Mouse (Mus musculus) intestine, embryonic 16.5 days (tissue): ENCODE data around the gene Kndc1. TPM values are rescaled to one million over a fixed set of nuclear protein-coding genes. Genes with fewer than 3 reads are reported as not detected.
A peak's percentile ranks its signal among the peaks of the same experiment; 100 is the strongest.

Source experiments
- ATAC-seq: fragments of 200-750 bp; cut with Nextera tagmentation; 2 replicates; pipeline ENCODE4 v1.8.0; 2017; ENCODE audit warnings: moderate TSS enrichment, moderate library complexity
- H3K27ac ChIP-seq: fragments of 300-500 bp; sonication (generic); 2 replicates; pipeline ENCODE4 v1.5.1; 2014; ENCODE audit warnings: mild to moderate bottlenecking, low read length
- H3K27me3 ChIP-seq: fragments of 300-500 bp; sonication (generic); replicated peaks from 2 replicates; pipeline ENCODE4 v1.6.1; 2014; ENCODE audit warnings: low read length, control low read depth, mixed read lengths; ENCODE audit not compliant: control insufficient read depth, insufficient read depth
- H3K36me3 ChIP-seq: fragments of 300-500 bp; sonication (generic); 2 replicates; pipeline ENCODE4 v1.6.1; 2014; ENCODE audit warnings: low read length, control low read depth; ENCODE audit not compliant: control insufficient read depth, insufficient read depth
- H3K4me1 ChIP-seq: fragments of 300-500 bp; sonication (generic); 2 replicates; pipeline ENCODE4 v1.6.1; 2014; ENCODE audit warnings: low read length, control low read depth, mixed read lengths; ENCODE audit not compliant: control insufficient read depth, insufficient read depth
- H3K4me2 ChIP-seq: fragments of 300-500 bp; sonication (generic); 2 replicates; pipeline ENCODE4 v1.6.1; 2014; ENCODE audit warnings: low read depth, low read length, control low read depth
- H3K4me3 ChIP-seq: fragments of 300-500 bp; sonication (generic); 2 replicates; pipeline ENCODE4 v1.5.1; 2014; ENCODE audit warnings: mild to moderate bottlenecking, low read length
- H3K9ac ChIP-seq: fragments of 300-500 bp; sonication (generic); 2 replicates; pipeline ENCODE4 v1.6.1; 2014; ENCODE audit warnings: low read depth, low read length
- H3K9me3 ChIP-seq: fragments of 300-500 bp; sonication (generic); 2 replicates; pipeline ENCODE4 v1.6.1; 2016; ENCODE audit warnings: low read length, control low read depth; ENCODE audit not compliant: control insufficient read depth
- WGBS: fragments of 180-500 bp; shearing (Covaris S2); extraction: QIAGEN DNeasy Blood & Tissue Kit; methylation state at CpG from one replicate; pipeline ENCODE4 v1.1.7; 2014; 5-methylcytosine and 5-hydroxymethylcytosine counted together
- polyA plus RNA-seq: library from polyadenylated mRNA; unstranded; fragments of >200 nt; fragmentation: Nextera tagmentation; extraction: Ambion mirVana; gene quantifications from 2 replicates; pipeline ENCODE4 v1.2.1, GENCODE M21; 2015

Gene Kndc1
- polyA plus RNA-seq, 1 experiment from 2014 or later: 0.09 TPM

DNA sequence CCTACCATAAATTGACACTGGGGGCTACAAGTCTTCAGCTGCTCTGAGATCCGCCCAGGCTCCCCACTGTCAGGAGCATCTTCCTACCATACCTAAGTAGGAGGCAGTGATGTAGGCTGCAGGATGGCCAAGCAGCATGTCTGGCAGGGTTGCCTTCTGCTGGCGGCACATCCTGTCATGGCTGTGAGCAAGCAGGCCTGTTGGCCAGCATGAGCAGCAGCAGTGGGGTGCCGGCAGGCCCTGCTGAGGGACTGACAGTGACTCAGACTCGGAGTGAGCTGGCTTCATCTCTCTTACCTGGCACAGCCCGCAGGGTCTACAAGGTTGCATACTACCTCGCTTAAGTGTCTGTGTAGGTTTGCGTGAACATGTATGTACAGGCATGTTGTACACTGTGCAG lies 5.0 kb downstream of the Kndc1 start:
- 82% methylated on average over 7 of the region's 7 CpGs for WGBS
- no peak for ATAC-seq
- no peaks in the 10 kb centered on the region for H3K9me3 ChIP-seq

DNA sequence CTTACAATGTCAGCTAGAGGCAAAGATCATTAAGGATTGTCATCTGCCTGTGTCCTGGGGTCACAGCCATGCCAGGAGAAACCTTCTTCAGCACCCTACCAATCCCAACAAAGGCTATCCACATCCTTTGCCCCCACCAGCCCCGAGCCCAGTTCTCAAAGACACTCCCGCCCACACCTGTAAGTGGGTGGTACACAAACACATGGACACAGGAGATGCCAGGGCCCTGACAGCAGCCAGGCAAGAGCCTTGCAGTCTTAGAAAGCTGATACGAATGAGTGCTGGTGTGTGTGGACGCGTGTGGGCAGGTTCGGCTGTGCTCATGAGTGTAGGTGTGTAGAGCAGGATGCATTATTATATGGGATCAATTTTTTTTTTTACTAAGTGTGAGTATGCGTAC lies 6.0 kb downstream of the Kndc1 start:
- Histone ChIP-seq H3K36me3 (no peaks in the 10 kb centered on the region), H3K27me3 (peaks cover 10% of the 10 kb centered on the region), H3K4me3 (no peak overlapping the region), H3K27ac (no peak overlapping the region), H3K9me3 (no peaks in the 10 kb centered on the region), H3K4me2 (no peak overlapping the region), H3K9ac (no peak overlapping the region), H3K4me1 (0 out of 2 replicates have a peak, but pooled peaks cover 2% of the 10 kb centered on the region)
- no peak for ATAC-seq
- 95% methylated on average over 7 of the region's 7 CpGs for WGBS

More for the DNA sequence above, 5.0 kb downstream of the Kndc1 start:
- H3K36me3 ChIP-seq: no peaks in the 10 kb centered on the region
- 0 out of 2 replicates have a peak, but pooled peaks cover 3% of the 10 kb centered on the region for H3K4me1 ChIP-seq
- H3K27me3 ChIP-seq: peaks cover 19% of the 10 kb centered on the region
- no peak overlapping the region for H3K4me3 ChIP-seq
- H3K4me2 ChIP-seq: no peak overlapping the region
- no peak overlapping the region for H3K9ac ChIP-seq
- no peak overlapping the region for H3K27ac ChIP-seq

DNA sequence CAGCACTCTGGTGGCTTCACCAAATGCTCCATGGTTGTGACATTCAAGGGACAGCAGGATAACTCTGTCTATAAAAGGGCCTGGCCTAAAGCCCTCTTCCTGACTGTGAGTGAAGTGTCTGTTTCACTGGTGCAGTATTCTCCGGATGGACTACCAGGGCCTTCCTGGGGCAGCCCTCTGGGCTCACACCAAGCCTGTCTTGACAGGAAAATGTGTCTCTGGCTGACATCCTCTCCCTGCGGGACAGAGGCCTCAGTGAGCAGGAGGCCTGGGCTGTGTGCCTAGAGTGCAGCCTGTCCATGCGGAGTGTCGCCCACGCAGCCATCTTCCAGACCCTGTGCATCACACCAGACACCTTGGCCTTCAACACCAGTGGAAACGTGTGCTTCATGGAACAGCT lies 6.4 kb downstream of the Kndc1 start:
- no peak overlapping the region for H3K4me2 ChIP-seq
- H3K36me3 ChIP-seq: no peaks in the 10 kb centered on the region
- H3K4me3 ChIP-seq: no peak overlapping the region
- no peak overlapping the region for H3K9ac ChIP-seq
- ATAC-seq: no peak
- H3K4me1 ChIP-seq: 0 out of 2 replicates have a peak, but pooled peaks cover 4% of the 10 kb centered on the region
- no peak overlapping the region for H3K27ac ChIP-seq
- 77% methylated on average over 6 of the region's 6 CpGs for WGBS
- H3K9me3 ChIP-seq: no peaks in the 10 kb centered on the region
- peaks cover 5% of the 10 kb centered on the region; the same call in 1 of the 2 replicates for H3K27me3 ChIP-seq

DNA sequence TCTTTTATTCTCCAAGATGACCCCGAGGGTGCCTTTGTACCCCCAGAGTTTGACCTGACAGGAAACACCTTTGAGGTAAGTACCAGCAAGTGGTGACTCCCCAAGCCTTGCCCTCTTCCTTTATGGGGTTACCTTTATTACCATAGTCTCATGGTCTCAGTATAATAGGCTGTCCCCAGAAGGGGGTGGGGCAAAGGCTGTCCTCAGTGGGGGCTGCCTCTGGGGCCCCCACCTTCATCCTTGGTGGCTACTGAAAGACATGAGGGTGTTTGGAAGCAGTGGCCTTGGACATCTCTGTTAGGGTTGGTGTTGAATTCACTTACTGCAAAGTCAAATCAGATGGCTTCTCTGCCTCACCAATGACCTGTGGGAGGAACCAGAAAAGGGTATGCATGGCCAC lies 7.5 kb downstream of the Kndc1 start:
- ATAC-seq: no peak
- WGBS: 43% methylated on average over 1 of the region's 1 CpGs

GRCm38 (mm10) chr7:139905261-139905660 lies 10.8 kb downstream of the Kndc1 start:
- Histone ChIP-seq H3K9ac (no peak overlapping the region), H3K4me3 (no peak overlapping the region), H3K27me3 (no peaks in the 10 kb centered on the region), H3K4me1 (0 out of 2 replicates have a peak, but pooled peaks cover 9% of the 10 kb centered on the region), H3K9me3 (no peaks in the 10 kb centered on the region), H3K36me3 (no peaks in the 10 kb centered on the region), H3K4me2 (no peak overlapping the region), H3K27ac (no peak overlapping the region)
- ATAC-seq: no peak
- 30% methylated on average over 6 of the region's 6 CpGs for WGBS

More for the DNA sequence above, 7.5 kb downstream of the Kndc1 start:
- Histone ChIP-seq H3K4me3 (no peak overlapping the region), H3K9me3 (no peaks in the 10 kb centered on the region), H3K36me3 (no peaks in the 10 kb centered on the region), H3K4me2 (no peak overlapping the region), H3K27ac (no peak overlapping the region), H3K4me1 (0 out of 2 replicates have a peak, but pooled peaks cover 4% of the 10 kb centered on the region), H3K9ac (no peak overlapping the region), H3K27me3 (no peaks in the 10 kb centered on the region)

DNA sequence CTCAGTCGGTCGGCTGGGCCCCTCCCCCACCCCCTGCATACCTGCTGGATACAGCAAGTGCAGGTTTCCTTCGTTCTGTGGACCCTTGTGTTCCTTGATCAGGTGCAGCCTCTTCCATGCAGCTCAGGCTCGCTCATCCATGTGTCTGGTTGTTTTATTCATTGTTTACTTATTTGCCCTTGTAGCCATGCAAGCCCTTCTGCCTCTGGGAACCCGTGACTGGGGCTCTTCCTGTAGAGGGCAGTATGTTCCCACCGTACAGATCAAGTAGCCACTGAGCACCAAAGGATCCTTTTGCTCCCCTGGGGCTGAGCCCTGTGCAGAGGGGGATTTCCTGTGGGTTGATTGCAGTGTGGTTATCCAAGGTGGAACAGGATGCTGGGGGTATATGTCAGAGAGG lies 11.2 kb downstream of the Kndc1 start:
- no peak overlapping the region for H3K4me3 ChIP-seq
- no peaks in the 10 kb centered on the region for H3K27me3 ChIP-seq
- peak; percentile 28; the same call in 1 of the 2 replicates for ATAC-seq
- H3K27ac ChIP-seq: no peak overlapping the region
- no peaks in the 10 kb centered on the region for H3K36me3 ChIP-seq
- 7% methylated on average over 6 of the region's 6 CpGs for WGBS
- H3K4me2 ChIP-seq: no peak overlapping the region
- H3K9me3 ChIP-seq: no peaks in the 10 kb centered on the region
- H3K4me1 ChIP-seq: 0 out of 2 replicates have a peak, but pooled peaks cover 9% of the 10 kb centered on the region
- no peak overlapping the region for H3K9ac ChIP-seq

- H3K4me2 ChIP-seq: no peak overlapping the region
- no peak overlapping the region for H3K4me3 ChIP-seq
- H3K27ac ChIP-seq: no peak overlapping the region
- no peaks in the 10 kb centered on the region for H3K36me3 ChIP-seq
- no peaks in the 10 kb centered on the region for H3K9me3 ChIP-seq
- 0 out of 2 replicates have a peak, but pooled peaks cover 9% of the 10 kb centered on the region for H3K4me1 ChIP-seq
- WGBS: 52% methylated on average over 5 of the region's 5 CpGs
- no peak for ATAC-seq
- no peak overlapping the region for H3K9ac ChIP-seq
- no peaks in the 10 kb centered on the region for H3K27me3 ChIP-seq
Observed at GRCm38 (mm10) chr7:139908176-139908575, 13.7 kb downstream of the Kndc1 start.

- Histone ChIP-seq H3K4me1 (peaks cover 13% of the 10 kb centered on the region; the same call in 1 of the 2 replicates), H3K4me2 (no peak overlapping the region), H3K4me3 (no peak overlapping the region), H3K36me3 (no peaks in the 10 kb centered on the region), H3K27me3 (peaks cover 10% of the 10 kb centered on the region; the same call in 1 of the 2 replicates), H3K27ac (no peak overlapping the region), H3K9me3 (no peaks in the 10 kb centered on the region), H3K9ac (no peak overlapping the region)
- 52% methylated on average over 6 of the region's 6 CpGs for WGBS
- ATAC-seq: no peak
Observed at GRCm38 (mm10) chr7:139909469-139909868, 15.0 kb downstream of the Kndc1 start.

GRCm38 (mm10) chr7:139910204-139910835 lies 15.8 kb downstream of the Kndc1 start:
- ATAC-seq: no peak
- Histone ChIP-seq H3K36me3 (no peaks in the 10 kb centered on the region), H3K9me3 (no peaks in the 10 kb centered on the region), H3K4me2 (no peak overlapping the region), H3K27ac (no peak overlapping the region), H3K27me3 (peaks cover 10% of the 10 kb centered on the region; the same call in 1 of the 2 replicates), H3K4me3 (no peak overlapping the region), H3K4me1 (peaks cover 15% of the 10 kb centered on the region; the same call in 1 of the 2 replicates), H3K9ac (no peak overlapping the region)
- WGBS: 52% methylated on average over 11 of the region's 11 CpGs
